Comparison of ENCODE assay signal across 10 mouse cellular contexts in the genomic region with DNA sequence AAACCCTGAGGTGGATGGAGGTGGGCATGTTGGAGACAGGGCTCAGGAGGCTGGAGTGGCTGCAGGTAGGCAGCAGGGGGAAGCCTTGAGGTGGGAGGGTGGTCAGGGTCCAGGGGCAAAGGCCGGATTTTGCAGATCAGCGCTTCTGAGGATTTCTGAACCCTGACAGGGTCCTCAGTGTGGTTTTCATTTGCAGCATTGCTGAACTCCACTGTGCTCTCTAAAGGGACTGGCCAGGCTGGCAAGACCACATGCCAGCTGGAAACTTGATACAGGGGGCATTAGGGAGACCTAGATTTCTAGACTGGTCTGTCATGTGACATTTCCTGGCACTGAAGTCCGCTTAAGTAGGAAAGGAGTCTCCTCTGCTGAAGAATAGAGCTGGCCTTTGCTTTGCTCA.
"Had no signal": no experiment of that assay in that cellular context is flagged by ENCODE, and none has a peak within 500 bp of the region (broad histone marks: within the 10 kb centered on the region; RNA-seq: fewer than 3 reads in every experiment).

No protein-coding gene starts in this region.

- ATAC-seq: intestine, postnatal 0 days; liver, postnatal 0 days had no signal

- H3K4me3 ChIP-seq: layer of hippocampus, adult 2 months; limb, embryonic 12.5 days; liver, embryonic 13.5 days; lung, embryonic 15.5 days; midbrain, embryonic 12.5 days had no signal

- DNase-seq: liver; liver, embryonic 13.5 days; liver, postnatal 0 days; right cerebral cortex, postnatal 14 days; thymus, postnatal 4 days had no signal

- H3K27ac ChIP-seq: layer of hippocampus, adult 2 months; limb, embryonic 12.5 days; liver, embryonic 13.5 days; lung, embryonic 15.5 days; midbrain, embryonic 12.5 days had no signal
